ENCODE assay signal across 7 mouse cellular contexts in genomic region chr2:58533521-58534001, GRCm38 (mm10). TPM values are rescaled to one million over a fixed set of nuclear protein-coding genes. Genes with fewer than 3 reads are reported as not detected.
A peak's percentile ranks its signal among the peaks of the same experiment; 100 is the strongest.
DNase-seq lines count a peak whose midpoint lies in the region; ATAC-seq and TF ChIP-seq lines count a peak whose summit lies in the region.

No protein-coding gene starts in this region.

- peaks cover 36% of the 10 kb centered on the region for H3K4me1 ChIP-seq in bone marrow macrophage, adult 2 months (ENCODE audit: control insufficient read depth, insufficient read depth, low read length)
- H3K4me1 ChIP-seq in forebrain, embryonic 10.5 days, result peaks cover 83% of the 10 kb centered on the region
- peaks cover 29% of the 10 kb centered on the region for H3K4me1 ChIP-seq in intestine, embryonic 15.5 days (replicated peaks)
- H3K4me1 ChIP-seq in neural tube, embryonic 11.5 days (ENCODE audit: control insufficient read depth, insufficient read depth, low read length), result peaks cover 32% of the 10 kb centered on the region

- H3K9ac ChIP-seq in intestine, embryonic 15.5 days, result no peak overlapping the region
- H3K9ac ChIP-seq in neural tube, embryonic 11.5 days (ENCODE audit: low read length), result no peak overlapping the region

- H3K27ac ChIP-seq in bone marrow macrophage, adult 2 months (ENCODE audit: insufficient read depth, low read depth, low read length), result peak overlapping the region; percentile 87
- peak overlapping the region; percentile 72 for H3K27ac ChIP-seq in forebrain, embryonic 10.5 days
- peak overlapping the region; percentile 56 for H3K27ac ChIP-seq in intestine, embryonic 15.5 days
- peak overlapping the region; percentile 53 for H3K27ac ChIP-seq in neural tube, embryonic 11.5 days (ENCODE audit: low read depth, low read length)

- ATAC-seq in intestine, embryonic 15.5 days, result 0 out of 2 replicates have a peak, but pooled peaks have one; percentile 32
- peak; percentile 63 for ATAC-seq in neural tube, embryonic 11.5 days (ENCODE audit: insufficient read depth, low FRiP score, low TSS enrichment)

- H3K4me2 ChIP-seq in intestine, embryonic 15.5 days (replicated peaks), result no peak overlapping the region
- H3K4me2 ChIP-seq in neural tube, embryonic 11.5 days (ENCODE audit: low read depth), result no peak overlapping the region

- peak overlapping the region; percentile 33 for H3K4me3 ChIP-seq in bone marrow macrophage, adult 2 months (ENCODE audit: insufficient read depth, low read length)
- H3K4me3 ChIP-seq in forebrain, embryonic 10.5 days, result no peak overlapping the region
- no peak overlapping the region for H3K4me3 ChIP-seq in intestine, embryonic 15.5 days (replicated peaks)
- no peak overlapping the region for H3K4me3 ChIP-seq in neural tube, embryonic 11.5 days (ENCODE audit: low read depth, low read length)

- 19% methylated on average over 7 of the region's 7 CpGs for WGBS in forebrain, embryonic 10.5 days
- WGBS in intestine, embryonic 15.5 days, result 27% methylated on average over 7 of the region's 7 CpGs
- 8% methylated on average over 7 of the region's 7 CpGs for WGBS in neural tube, embryonic 11.5 days

- no peaks in the 10 kb centered on the region for H3K9me3 ChIP-seq in forebrain, embryonic 10.5 days
- no peaks in the 10 kb centered on the region for H3K9me3 ChIP-seq in intestine, embryonic 15.5 days
- H3K9me3 ChIP-seq in neural tube, embryonic 11.5 days (ENCODE audit: control insufficient read depth, low read length), result no peaks in the 10 kb centered on the region

- peak; percentile 50 for DNase-seq in R1 (ENCODE audit: low read depth, low spot score)
- peak; percentile 45 for DNase-seq in forebrain, embryonic 10.5 days (ENCODE audit: extremely low spot score, low spot score)
- DNase-seq in neural tube, embryonic 11.5 days (ENCODE audit: low spot score), result peak; percentile 68
- no peak for DNase-seq in thymus, adult 18-20 months
- DNase-seq in thymus, postnatal 4 days, result no peak

- H3K36me3 ChIP-seq in forebrain, embryonic 10.5 days (replicated peaks), result peaks cover 13% of the 10 kb centered on the region
- H3K36me3 ChIP-seq in intestine, embryonic 15.5 days, result no peaks in the 10 kb centered on the region
- no peaks in the 10 kb centered on the region for H3K36me3 ChIP-seq in neural tube, embryonic 11.5 days (ENCODE audit: control insufficient read depth, insufficient read depth, low read length)

- no peak for TF ChIP-seq CTCF in bone marrow macrophage, adult 2 months (IDR thresholded peaks at IDR 0.05; ENCODE audit: low read depth, low read length)

- no peaks in the 10 kb centered on the region for H3K27me3 ChIP-seq in forebrain, embryonic 10.5 days (ENCODE audit: poor library complexity, severe bottlenecking)
- H3K27me3 ChIP-seq in intestine, embryonic 15.5 days (replicated peaks), result no peaks in the 10 kb centered on the region
- no peaks in the 10 kb centered on the region for H3K27me3 ChIP-seq in neural tube, embryonic 11.5 days (ENCODE audit: control insufficient read depth, insufficient read depth, low read length)

- no peak for TF ChIP-seq POLR2A in bone marrow macrophage, adult 2 months (IDR thresholded peaks at IDR 0.05; ENCODE audit: borderline replicate concordance, low read depth, low read length)

RNA-seq across cellular contexts. Expression of gene Acvr1, which starts 33.4 kb away (rescaled TPM):
- polyA plus RNA-seq in bone marrow macrophage, adult 2 months (2012; ENCODE audit: insufficient read depth, insufficient read length, missing spikeins), result 11.2 and 14.2 TPM in 2 replicates
- 3.0 and 3.5 TPM in 2 replicates for polyA plus RNA-seq in forebrain, embryonic 10.5 days (2016; fragmentation: Nextera tagmentation; extraction: Ambion mirVana)
- polyA plus RNA-seq in intestine, embryonic 15.5 days (2015; fragmentation: Nextera tagmentation; extraction: Ambion mirVana), result 4.9 and 5.2 TPM in 2 replicates
- 6.6 and 7.3 TPM in 2 replicates for polyA plus RNA-seq in neural tube, embryonic 11.5 days (2014; fragmentation: Nextera tagmentation; extraction: Ambion mirVana)

RNA-seq across cellular contexts. Expression of gene Upp2, which starts 33.5 kb away (rescaled TPM):
- polyA plus RNA-seq in bone marrow macrophage, adult 2 months (2012; ENCODE audit: insufficient read depth, insufficient read length, missing spikeins), result 3.5 and 6.7 TPM in 2 replicates
- 3.9 and 4.5 TPM in 2 replicates for polyA plus RNA-seq in forebrain, embryonic 10.5 days (2016; fragmentation: Nextera tagmentation; extraction: Ambion mirVana)
- 5.2 and 5.5 TPM in 2 replicates for polyA plus RNA-seq in intestine, embryonic 15.5 days (2015; fragmentation: Nextera tagmentation; extraction: Ambion mirVana)
- 7.0 and 8.8 TPM in 2 replicates for polyA plus RNA-seq in neural tube, embryonic 11.5 days (2014; fragmentation: Nextera tagmentation; extraction: Ambion mirVana)

Comparison
In these comparisons a context has a peak if more than half of its experiments do, and no peak if none do; other contexts are left out.
1. DNase-seq: peak in R1 (single experiment), forebrain, embryonic 10.5 days (single experiment) and neural tube, embryonic 11.5 days (single experiment); none in thymus, adult 18-20 months (0 of 2) and thymus, postnatal 4 days (single experiment).
2. Peak in every context shown above with its lines, with median percentiles within 50 percentile points of each other: H3K27ac ChIP-seq.